Mouse (Mus musculus): ENCODE measurements around the gene Epb41l1.
"Not testable (repeated sequence)": the region's sequence is repeated elsewhere in the genome, so short reads cannot be mapped to it uniquely, and the experiment has no call there.

Gene Epb41l1

GRCm38 (mm10) chr2:156420694-156421380, at the start of gene Epb41l1:
Gene Epb41l1, plus strand, starts transcription at chr2:156420909.
- peak; percentile 52 for DNase-seq

- DNase-seq = no peak
These were observed 43.8 kb upstream of the Epb41l1 start for GRCm38 (mm10) chr2:156376956-156377355.

- DNase-seq = peak; percentile 50
These were observed 40.8 kb upstream of the Epb41l1 start for GRCm38 (mm10) chr2:156379929-156380328.

GRCm38 (mm10) chr2:156381350-156381749, 39.4 kb upstream of the Epb41l1 start:
- no peak for DNase-seq

GRCm38 (mm10) chr2:156392461-156393154, 28.1 kb upstream of the Epb41l1 start:
- peak; percentile 73 for DNase-seq

DNA sequence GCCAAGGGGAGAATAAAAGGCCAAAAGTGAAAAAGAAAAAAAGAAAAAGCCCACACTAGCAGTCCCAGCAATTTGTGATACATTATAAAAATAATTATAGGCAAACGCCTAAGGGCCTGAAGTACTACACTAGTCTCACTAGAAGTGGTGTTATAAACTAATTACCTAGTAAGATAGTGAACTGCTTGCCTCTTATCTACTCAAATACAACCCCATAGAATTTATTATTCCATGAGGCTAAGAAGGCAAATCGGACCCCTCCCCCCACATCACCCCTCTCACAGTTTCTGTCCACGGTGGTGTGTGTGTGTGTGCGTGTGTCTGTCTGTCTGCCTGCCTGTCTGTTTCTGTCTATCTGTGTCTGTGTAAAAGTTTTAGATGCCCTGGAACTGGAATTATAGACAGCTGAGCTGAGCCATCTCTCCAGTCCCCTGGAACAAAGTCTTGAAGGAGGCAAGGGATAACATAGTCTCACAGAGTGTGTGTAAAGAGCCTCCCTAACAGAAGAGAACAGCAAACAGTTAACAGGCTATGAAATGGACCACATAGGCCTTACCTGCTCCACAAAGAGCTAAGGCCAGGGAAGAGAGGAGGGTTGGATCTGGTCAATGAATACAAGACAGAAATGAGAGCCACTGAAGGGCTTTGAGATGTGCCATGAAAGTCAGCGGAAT, 27.4 kb upstream of the Epb41l1 start:
- DNase-seq = no peak

DNA sequence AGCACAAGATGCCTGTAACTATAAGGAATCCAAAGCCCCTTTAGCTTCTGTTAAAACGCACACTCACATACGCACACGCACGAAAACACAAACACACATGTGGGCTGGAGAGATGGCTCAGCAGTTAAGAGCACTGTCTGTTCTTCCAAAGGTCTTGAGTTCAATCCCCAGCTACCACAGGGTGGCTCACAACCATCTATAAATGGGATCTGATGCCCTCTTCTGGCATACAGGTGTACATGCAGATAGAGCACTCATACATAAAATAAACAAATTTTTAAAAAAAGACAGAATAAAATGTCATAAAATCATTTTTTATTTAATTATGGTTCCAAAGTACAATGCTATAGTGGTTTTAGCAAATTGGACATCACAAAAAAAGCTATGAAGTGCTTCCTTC, 26.4 kb upstream of the Epb41l1 start:
- no peak for DNase-seq

GRCm38 (mm10) chr2:156396096-156396495, 24.6 kb upstream of the Epb41l1 start:
- DNase-seq = no peak

DNA sequence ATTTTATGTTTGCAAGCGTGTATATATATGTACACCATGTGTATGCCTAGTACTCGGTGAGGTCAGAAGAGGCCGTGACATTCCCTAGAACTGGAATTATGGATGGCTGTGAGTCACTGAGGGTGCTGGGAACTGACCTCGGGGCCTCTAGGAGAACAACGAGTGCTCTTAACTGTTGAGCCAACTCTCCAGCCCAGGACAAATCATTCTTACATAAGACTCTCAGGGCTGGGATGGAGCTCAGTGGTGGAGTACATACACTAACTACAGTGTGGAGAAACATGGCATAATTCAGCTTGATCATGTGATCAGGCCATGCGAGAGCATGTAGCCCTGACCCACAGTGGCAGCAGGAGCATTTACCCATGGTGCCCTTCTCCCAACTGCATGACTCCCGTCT, 22.7 kb upstream of the Epb41l1 start:
- no peak for DNase-seq

DNA sequence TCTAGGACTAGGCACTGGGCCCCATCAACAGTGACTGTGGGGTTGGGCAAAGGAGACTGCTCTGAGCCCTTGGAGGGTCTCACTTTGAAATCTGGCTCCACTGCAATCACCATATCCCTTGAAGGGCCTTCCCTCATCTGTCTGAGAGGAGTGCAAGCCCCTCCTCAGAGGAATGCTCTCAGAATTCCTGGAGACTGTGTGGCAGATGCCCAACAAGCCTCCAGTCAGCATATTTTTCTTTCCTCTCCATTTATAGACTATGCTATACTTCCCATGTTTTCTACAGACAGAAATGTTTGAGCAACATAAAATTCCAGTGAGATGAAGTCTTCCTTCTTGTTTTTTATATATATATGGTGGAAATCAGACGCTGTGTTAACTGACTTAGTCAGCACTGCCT, 21.2 kb upstream of the Epb41l1 start:
- DNase-seq = no peak

DNA sequence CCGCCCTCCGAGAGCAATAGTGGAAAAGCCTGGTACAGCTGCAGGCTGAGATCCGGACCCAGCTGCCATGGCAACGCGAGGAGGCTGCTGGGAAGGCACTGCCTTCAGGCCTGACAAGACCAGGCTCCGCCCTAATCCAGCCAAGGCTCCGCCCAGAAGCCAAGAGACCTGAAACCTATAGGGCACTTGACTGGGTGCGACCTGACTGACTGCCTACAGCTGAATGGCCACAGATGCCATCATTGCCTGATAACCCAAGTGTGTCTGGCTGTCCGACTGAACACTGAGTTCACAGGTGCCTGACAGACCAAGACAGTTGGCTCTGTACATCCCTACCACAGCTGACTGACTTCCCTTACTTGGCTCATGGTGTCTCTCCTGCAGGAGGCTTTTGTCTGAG, 19.4 kb upstream of the Epb41l1 start:
- peak; percentile 71 for DNase-seq

DNA sequence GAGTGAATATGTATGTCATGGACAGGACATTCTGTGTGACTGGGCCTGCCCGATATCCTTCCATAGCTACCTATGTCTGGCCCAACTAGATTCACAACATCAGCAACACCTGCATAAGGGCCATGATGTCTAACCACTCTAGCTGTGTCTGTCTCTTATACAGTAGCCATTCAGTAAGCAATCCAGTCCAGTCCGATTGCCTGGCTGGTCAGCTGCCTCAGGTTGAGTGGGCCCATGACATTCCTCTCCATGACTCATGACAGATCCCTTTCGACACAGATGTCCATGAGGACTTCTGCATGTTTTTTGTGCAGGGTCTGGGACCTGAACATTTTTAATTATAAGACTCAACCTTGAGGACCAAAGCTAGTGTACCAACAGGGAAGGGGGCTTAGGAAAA, 18.7 kb upstream of the Epb41l1 start:
- no peak for DNase-seq

GRCm38 (mm10) chr2:156406987-156407386, 13.7 kb upstream of the Epb41l1 start:
- DNase-seq = no peak

- DNase-seq = peak; percentile 70
These were observed 12.5 kb upstream of the Epb41l1 start for GRCm38 (mm10) chr2:156408168-156408567.

GRCm38 (mm10) chr2:156411348-156411747, 9.4 kb upstream of the Epb41l1 start:
- not testable (repeated sequence) for DNase-seq

GRCm38 (mm10) chr2:156414996-156415395, 5.7 kb upstream of the Epb41l1 start:
- DNase-seq = no peak

DNA sequence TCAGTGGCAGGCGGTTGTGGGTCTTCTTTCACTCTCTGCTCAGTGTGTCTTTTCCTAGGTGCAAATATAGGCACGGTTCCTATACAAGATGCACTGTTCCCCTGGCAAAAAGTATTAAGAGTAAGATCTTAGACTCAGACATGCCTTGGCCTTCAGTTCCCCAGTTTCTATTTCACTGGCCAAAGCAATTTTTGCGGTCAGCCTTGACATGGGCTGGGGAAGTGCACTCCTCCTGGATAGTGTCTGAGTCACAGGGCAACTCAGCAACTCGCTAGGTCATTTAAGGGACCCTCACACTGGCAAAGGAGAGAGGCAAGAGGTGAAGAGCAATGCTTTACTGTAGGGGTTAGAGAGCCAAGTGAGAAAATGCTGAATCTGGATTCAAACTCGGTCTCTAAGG, 5.0 kb upstream of the Epb41l1 start:
- no peak for DNase-seq

GRCm38 (mm10) chr2:156417194-156417593, 3.5 kb upstream of the Epb41l1 start:
- no peak for DNase-seq

DNA sequence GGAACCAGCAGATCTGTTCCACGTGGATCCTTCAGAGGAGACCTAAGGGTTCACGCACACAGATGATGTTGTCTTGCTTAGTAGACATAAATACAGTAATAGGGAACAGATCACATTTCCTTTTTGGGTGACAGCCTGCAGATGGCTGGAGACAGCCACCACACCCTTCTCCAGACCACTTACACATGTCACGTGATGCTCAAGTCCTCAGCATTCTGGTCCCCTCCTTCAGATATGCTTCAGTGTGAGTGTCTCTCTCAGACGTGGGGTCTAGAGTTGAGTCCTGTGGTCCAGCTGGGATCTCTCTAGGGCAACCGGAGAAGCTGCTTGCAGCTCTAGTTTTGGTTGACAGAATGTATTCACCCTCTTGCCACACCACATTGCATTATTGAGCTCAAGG, 2.2 kb upstream of the Epb41l1 start:
- DNase-seq = no peak

DNA sequence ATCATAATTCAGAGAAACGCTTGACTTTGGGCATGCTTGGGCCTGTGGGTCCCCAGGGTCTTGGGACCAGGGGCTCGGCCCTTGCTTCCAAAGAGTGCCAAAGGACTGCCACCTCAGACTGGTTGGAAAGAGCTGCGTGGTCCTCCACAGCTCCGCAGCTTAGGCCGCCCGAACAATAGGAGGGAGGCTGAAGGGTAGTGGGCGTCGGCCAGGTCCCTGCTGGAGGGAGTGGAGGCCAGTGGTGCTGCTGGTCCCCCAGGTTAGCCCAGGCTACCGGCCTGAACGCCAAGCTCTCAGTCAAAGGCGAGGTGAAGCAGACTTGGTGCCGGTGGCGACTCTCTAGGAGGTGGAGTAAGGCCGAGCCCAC, 399 bp upstream of the Epb41l1 start:
- DNase-seq = no peak

- DNase-seq = peak; percentile 65
These were observed 837 bp downstream of the Epb41l1 start for GRCm38 (mm10) chr2:156421381-156422110.

GRCm38 (mm10) chr2:156422631-156423030, 1.9 kb downstream of the Epb41l1 start:
- no peak for DNase-seq

- DNase-seq = no peak
These were observed 3.0 kb downstream of the Epb41l1 start for GRCm38 (mm10) chr2:156423672-156424071.
